Mouse (Mus musculus): ENCODE measurements around the gene Cpt1c. TPM values are rescaled to one million over a fixed set of nuclear protein-coding genes. Genes with fewer than 3 reads are reported as not detected.

Cpt1c gene
- polyA plus RNA-seq, 1 experiment = 73.3 TPM

GRCm38 (mm10) chr7:44916881-44917280 lies 57.8 kb downstream of the Cpt1c start:
- no peaks in the 10 kb centered on the region for H3K27me3 ChIP-seq (ENCODE audit: control insufficient read depth, insufficient read depth, low read length, poor library complexity, severe bottlenecking)
- H3K27ac ChIP-seq (ENCODE audit: insufficient read depth, low read length) = no peak overlapping the region
- TF ChIP-seq CTCF (IDR thresholded peaks at IDR 0.05; ENCODE audit: low read depth, low read length) (no peak), EP300 (IDR thresholded peaks at IDR 0.05; ENCODE audit: insufficient read depth, low read depth, low read length) (no peak), POLR2A (IDR thresholded peaks at IDR 0.05; ENCODE audit: insufficient read depth, low read length) (no peak)
- H3K9me3 ChIP-seq (replicated peaks; ENCODE audit: control insufficient read depth, insufficient read depth, low read length, poor library complexity, severe bottlenecking) = no peaks in the 10 kb centered on the region
- no peaks in the 10 kb centered on the region for H3K4me1 ChIP-seq (ENCODE audit: control insufficient read depth, insufficient read depth, low read length)
- H3K4me3 ChIP-seq (ENCODE audit: low read depth, low read length) = no peak overlapping the region
- H3K9ac ChIP-seq (ENCODE audit: low read depth, poor library complexity, severe bottlenecking) = no peak overlapping the region
- H3K36me3 ChIP-seq (ENCODE audit: control insufficient read depth, insufficient read depth, low read length, poor library complexity, severe bottlenecking) = 0 out of 2 replicates have a peak, but pooled peaks cover 4% of the 10 kb centered on the region

GRCm38 (mm10) chr7:44916191-44916590 lies 58.5 kb downstream of the Cpt1c start:
- Histone ChIP-seq H3K4me1 (ENCODE audit: control insufficient read depth, insufficient read depth, low read length) (no peaks in the 10 kb centered on the region), H3K9ac (ENCODE audit: low read depth, poor library complexity, severe bottlenecking) (no peak overlapping the region), H3K4me3 (ENCODE audit: low read depth, low read length) (no peak overlapping the region), H3K27ac (ENCODE audit: insufficient read depth, low read length) (no peak overlapping the region), H3K27me3 (ENCODE audit: control insufficient read depth, insufficient read depth, low read length, poor library complexity, severe bottlenecking) (no peaks in the 10 kb centered on the region), H3K9me3 (replicated peaks; ENCODE audit: control insufficient read depth, insufficient read depth, low read length, poor library complexity, severe bottlenecking) (no peaks in the 10 kb centered on the region), H3K36me3 (ENCODE audit: control insufficient read depth, insufficient read depth, low read length, poor library complexity, severe bottlenecking) (0 out of 2 replicates have a peak, but pooled peaks cover 4% of the 10 kb centered on the region)
- TF ChIP-seq POLR2A (IDR thresholded peaks at IDR 0.05; ENCODE audit: insufficient read depth, low read length) = no peak

- TF ChIP-seq EP300 (IDR thresholded peaks at IDR 0.05; ENCODE audit: insufficient read depth, low read depth, low read length) (no peak), POLR2A (IDR thresholded peaks at IDR 0.05; ENCODE audit: insufficient read depth, low read length) (no peak)
- H3K27me3 ChIP-seq (ENCODE audit: control insufficient read depth, insufficient read depth, low read length, poor library complexity, severe bottlenecking) = no peaks in the 10 kb centered on the region
- H3K9me3 ChIP-seq (replicated peaks; ENCODE audit: control insufficient read depth, insufficient read depth, low read length, poor library complexity, severe bottlenecking) = no peaks in the 10 kb centered on the region
- H3K9ac ChIP-seq (ENCODE audit: low read depth, poor library complexity, severe bottlenecking) = no peak overlapping the region
- H3K27ac ChIP-seq (ENCODE audit: insufficient read depth, low read length) = no peak overlapping the region
- H3K4me3 ChIP-seq (ENCODE audit: low read depth, low read length) = no peak overlapping the region
- H3K4me1 ChIP-seq (ENCODE audit: control insufficient read depth, insufficient read depth, low read length) = no peaks in the 10 kb centered on the region
- 0 out of 2 replicates have a peak, but pooled peaks cover 4% of the 10 kb centered on the region for H3K36me3 ChIP-seq (ENCODE audit: control insufficient read depth, insufficient read depth, low read length, poor library complexity, severe bottlenecking)
Observed at GRCm38 (mm10) chr7:44915314-44915713, 59.3 kb downstream of the Cpt1c start.

- no peak overlapping the region for H3K9ac ChIP-seq (ENCODE audit: low read depth, poor library complexity, severe bottlenecking)
- H3K36me3 ChIP-seq (ENCODE audit: control insufficient read depth, insufficient read depth, low read length, poor library complexity, severe bottlenecking) = 0 out of 2 replicates have a peak, but pooled peaks cover 4% of the 10 kb centered on the region
- H3K27ac ChIP-seq (ENCODE audit: insufficient read depth, low read length) = no peak overlapping the region
- H3K4me1 ChIP-seq (ENCODE audit: control insufficient read depth, insufficient read depth, low read length) = no peaks in the 10 kb centered on the region
- TF ChIP-seq POLR2A (IDR thresholded peaks at IDR 0.05; ENCODE audit: insufficient read depth, low read length) = no peak
- no peak for TF ChIP-seq EP300 (IDR thresholded peaks at IDR 0.05; ENCODE audit: insufficient read depth, low read depth, low read length)
- no peak for TF ChIP-seq CTCF (IDR thresholded peaks at IDR 0.05; ENCODE audit: low read depth, low read length)
- H3K9me3 ChIP-seq (replicated peaks; ENCODE audit: control insufficient read depth, insufficient read depth, low read length, poor library complexity, severe bottlenecking) = no peaks in the 10 kb centered on the region
- no peak overlapping the region for H3K4me3 ChIP-seq (ENCODE audit: low read depth, low read length)
- no peaks in the 10 kb centered on the region for H3K27me3 ChIP-seq (ENCODE audit: control insufficient read depth, insufficient read depth, low read length, poor library complexity, severe bottlenecking)
Observed at GRCm38 (mm10) chr7:44914396-44914795, 60.3 kb downstream of the Cpt1c start.

Other genes with a start within 250 kb of the Cpt1c start
- 52.2 and 62.7 TPM in 2 replicates for gene Vrk3, start 226.4 kb downstream of the Cpt1c start, polyA plus RNA-seq (2011; ENCODE audit: insufficient read depth, insufficient read length, low read depth, missing spikeins)
- 24.4 and 28.4 TPM in 2 replicates for gene Zfp473, start 223.8 kb downstream of the Cpt1c start, polyA plus RNA-seq (2011; ENCODE audit: insufficient read depth, insufficient read length, low read depth, missing spikeins)
- 90.6 and 109 TPM in 2 replicates for gene Nup62, start 158.8 kb downstream of the Cpt1c start, polyA plus RNA-seq (2011; ENCODE audit: insufficient read depth, insufficient read length, low read depth, missing spikeins)
- gene Il4i1, start 158.5 kb downstream of the Cpt1c start, polyA plus RNA-seq (2011; ENCODE audit: insufficient read depth, insufficient read length, low read depth, missing spikeins) = 4.7 and 6.4 TPM in 2 replicates
- gene Atf5, start 158.2 kb downstream of the Cpt1c start, polyA plus RNA-seq (2011; ENCODE audit: insufficient read depth, insufficient read length, low read depth, missing spikeins) = 9.6 and 14.6 TPM in 2 replicates
- 38.1 and 38.3 TPM in 2 replicates for gene Akt1s1, start 125.9 kb downstream of the Cpt1c start, polyA plus RNA-seq (2011; ENCODE audit: insufficient read depth, insufficient read length, low read depth, missing spikeins)
- gene Tbc1d17, start 125.8 kb downstream of the Cpt1c start, polyA plus RNA-seq (2011; ENCODE audit: insufficient read depth, insufficient read length, low read depth, missing spikeins) = 33.9 and 46.7 TPM in 2 replicates
- gene Pnkp, start 117.7 kb downstream of the Cpt1c start, polyA plus RNA-seq (2011; ENCODE audit: insufficient read depth, insufficient read length, low read depth, missing spikeins) = 22.3 and 30.3 TPM in 2 replicates
- 153 and 160 TPM in 2 replicates for gene Ptov1, start 105.1 kb downstream of the Cpt1c start, polyA plus RNA-seq (2011; ENCODE audit: insufficient read depth, insufficient read length, low read depth, missing spikeins)
- gene Med25, start 82.1 kb downstream of the Cpt1c start, polyA plus RNA-seq (2011; ENCODE audit: insufficient read depth, insufficient read length, low read depth, missing spikeins) = 54.0 and 65.6 TPM in 2 replicates
- gene Fuz, start 78.8 kb downstream of the Cpt1c start, polyA plus RNA-seq (2011; ENCODE audit: insufficient read depth, insufficient read length, low read depth, missing spikeins) = 15.5 and 17.5 TPM in 2 replicates
- gene Ap2a1, start 45.4 kb downstream of the Cpt1c start, polyA plus RNA-seq (2011; ENCODE audit: insufficient read depth, insufficient read length, low read depth, missing spikeins) = 88.5 and 107 TPM in 2 replicates
- gene Tsks, start 31.6 kb downstream of the Cpt1c start, polyA plus RNA-seq (2011; ENCODE audit: insufficient read depth, insufficient read length, low read depth, missing spikeins) = not detected in 2 replicates
- 461 and 485 TPM in 2 replicates for gene Prmt1, start 11.7 kb upstream of the Cpt1c start, polyA plus RNA-seq (2011; ENCODE audit: insufficient read depth, insufficient read length, low read depth, missing spikeins)
- gene Irf3, start 22.8 kb upstream of the Cpt1c start, polyA plus RNA-seq (2011; ENCODE audit: insufficient read depth, insufficient read length, low read depth, missing spikeins) = 56.1 and 57.5 TPM in 2 replicates
- 41.9 and 46.8 TPM in 2 replicates for gene Bcl2l12, start 23.9 kb upstream of the Cpt1c start, polyA plus RNA-seq (2011; ENCODE audit: insufficient read depth, insufficient read length, low read depth, missing spikeins)
- gene Scaf1, start 41.5 kb upstream of the Cpt1c start, polyA plus RNA-seq (2011; ENCODE audit: insufficient read depth, insufficient read length, low read depth, missing spikeins) = 64.2 and 73.2 TPM in 2 replicates
- 72.4 and 80.4 TPM in 2 replicates for gene Rras, start 43.1 kb upstream of the Cpt1c start, polyA plus RNA-seq (2011; ENCODE audit: insufficient read depth, insufficient read length, low read depth, missing spikeins)
- 35.0 and 35.5 TPM in 2 replicates for gene Prr12, start 78.0 kb upstream of the Cpt1c start, polyA plus RNA-seq (2011; ENCODE audit: insufficient read depth, insufficient read length, low read depth, missing spikeins)
- gene Nosip, start 87.6 kb upstream of the Cpt1c start, polyA plus RNA-seq (2011; ENCODE audit: insufficient read depth, insufficient read length, low read depth, missing spikeins) = 58.1 and 62.4 TPM in 2 replicates
- gene Prrg2, start 87.8 kb upstream of the Cpt1c start, polyA plus RNA-seq (2011; ENCODE audit: insufficient read depth, insufficient read length, low read depth, missing spikeins) = 7.7 and 12.0 TPM in 2 replicates
- gene Rcn3, start 117.4 kb upstream of the Cpt1c start, polyA plus RNA-seq (2011; ENCODE audit: insufficient read depth, insufficient read length, low read depth, missing spikeins) = 66.7 and 88.2 TPM in 2 replicates
- 2.0 and 2.5 TPM in 2 replicates for gene Fcgrt, start 129.0 kb upstream of the Cpt1c start, polyA plus RNA-seq (2011; ENCODE audit: insufficient read depth, insufficient read length, low read depth, missing spikeins)
- 2,753 and 2,969 TPM in 2 replicates for gene Rps11, start 149.6 kb upstream of the Cpt1c start, polyA plus RNA-seq (2011; ENCODE audit: insufficient read depth, insufficient read length, low read depth, missing spikeins)
- gene Rpl13a, start 153.9 kb upstream of the Cpt1c start, polyA plus RNA-seq (2011; ENCODE audit: insufficient read depth, insufficient read length, low read depth, missing spikeins) = 3,729 and 4,020 TPM in 2 replicates
- not detected in 2 replicates for gene Gm45713, start 161.4 kb upstream of the Cpt1c start, polyA plus RNA-seq (2011; ENCODE audit: insufficient read depth, insufficient read length, low read depth, missing spikeins)
- 3.0 and 3.7 TPM in 2 replicates for gene Flt3l, start 161.6 kb upstream of the Cpt1c start, polyA plus RNA-seq (2011; ENCODE audit: insufficient read depth, insufficient read length, low read depth, missing spikeins)
- 38.5 and 43.6 TPM in 2 replicates for gene Pih1d1, start 179.5 kb upstream of the Cpt1c start, polyA plus RNA-seq (2011; ENCODE audit: insufficient read depth, insufficient read length, low read depth, missing spikeins)
- gene Aldh16a1, start 179.7 kb upstream of the Cpt1c start, polyA plus RNA-seq (2011; ENCODE audit: insufficient read depth, insufficient read length, low read depth, missing spikeins) = 36.9 and 44.2 TPM in 2 replicates
- gene Slc17a7, start 189.1 kb upstream of the Cpt1c start, polyA plus RNA-seq (2011; ENCODE audit: insufficient read depth, insufficient read length, low read depth, missing spikeins) = 0.94 and 1.6 TPM in 2 replicates
- gene Gfy, start 204.7 kb upstream of the Cpt1c start, polyA plus RNA-seq (2011; ENCODE audit: insufficient read depth, insufficient read length, low read depth, missing spikeins) = 0.68 and 1.2 TPM in 2 replicates
- gene Pth2, start 206.1 kb upstream of the Cpt1c start, polyA plus RNA-seq (2011; ENCODE audit: insufficient read depth, insufficient read length, low read depth, missing spikeins) = not detected in 2 replicates
- gene Ccdc155, start 230.0 kb upstream of the Cpt1c start, polyA plus RNA-seq (2011; ENCODE audit: insufficient read depth, insufficient read length, low read depth, missing spikeins) = 2.2 and 2.6 TPM in 2 replicates
- gene Dkkl1, start 237.3 kb upstream of the Cpt1c start, polyA plus RNA-seq (2011; ENCODE audit: insufficient read depth, insufficient read length, low read depth, missing spikeins) = 4.2 and 8.6 TPM in 2 replicates
- gene Tead2, start 240.9 kb upstream of the Cpt1c start, polyA plus RNA-seq (2011; ENCODE audit: insufficient read depth, insufficient read length, low read depth, missing spikeins) = 147 and 152 TPM in 2 replicates